Mouse (Mus musculus) embryonic facial prominence, embryonic 11.5 days (tissue): ENCODE results near the gene Trpt1. TPM values are rescaled to one million over a fixed set of nuclear protein-coding genes. Genes with fewer than 3 reads are reported as not detected.

Experiments
- ATAC-seq: fragments of 200-750 bp; cut with Nextera tagmentation; replicated peaks from 2 replicates; pipeline ENCODE4 v1.8.0; 2017; ENCODE audit warnings: low read depth; ENCODE audit not compliant: insufficient number of reproducible peaks, low FRiP score, low TSS enrichment
- DNase-seq: peaks from one replicate; pipeline ENCODE4 v3.0.0-alpha.2; 2015; ENCODE audit warnings: low spot score
- H3K27ac ChIP-seq: fragments of 300-500 bp; sonication (generic); replicated peaks from 2 replicates; pipeline ENCODE4 v1.5.1; 2014; ENCODE audit warnings: mild to moderate bottlenecking, low read depth, low read length, control low read depth
- H3K27me3 ChIP-seq: fragments of 300-500 bp; sonication (generic); 2 replicates; pipeline ENCODE4 v1.6.1; 2014; ENCODE audit warnings: mild to moderate bottlenecking, low read length, moderate library complexity, mixed read lengths; ENCODE audit not compliant: control insufficient read depth, insufficient read depth
- H3K36me3 ChIP-seq: fragments of 300-500 bp; sonication (generic); replicated peaks from 2 replicates; pipeline ENCODE4 v1.6.1; 2014; ENCODE audit warnings: low read depth, mild to moderate bottlenecking, low read length, moderate library complexity, mixed read lengths; ENCODE audit not compliant: control insufficient read depth, insufficient read depth
- H3K4me1 ChIP-seq: fragments of 300-500 bp; sonication (generic); 2 replicates; pipeline ENCODE4 v1.6.1; 2014; ENCODE audit warnings: low read length, mixed read lengths; ENCODE audit not compliant: control insufficient read depth, insufficient read depth
- H3K4me2 ChIP-seq: fragments of 300-500 bp; sonication (generic); 2 replicates; pipeline ENCODE4 v1.6.1; 2014; ENCODE audit warnings: low read depth, mild to moderate bottlenecking, control low read depth, low read length, moderate library complexity
- H3K4me3 ChIP-seq: fragments of 300-500 bp; sonication (generic); 2 replicates; pipeline ENCODE4 v1.5.1; 2014; ENCODE audit warnings: low read depth, low read length, control low read depth
- H3K9ac ChIP-seq: fragments of 300-500 bp; sonication (generic); replicated peaks from 2 replicates; pipeline ENCODE4 v1.6.1; 2014; ENCODE audit warnings: mild to moderate bottlenecking, control low read depth, low read length
- H3K9me3 ChIP-seq: fragments of 300-500 bp; sonication (generic); replicated peaks from 2 replicates; pipeline ENCODE4 v1.6.1; 2016; ENCODE audit warnings: mild to moderate bottlenecking, low read length, inconsistent platforms, mixed read lengths; ENCODE audit not compliant: control insufficient read depth
- WGBS: fragments of 180-500 bp; shearing (Covaris S2); extraction: QIAGEN DNeasy Blood & Tissue Kit; methylation state at CpG from one replicate; pipeline ENCODE4 v1.1.7; 2014; 5-methylcytosine and 5-hydroxymethylcytosine counted together
- polyA plus RNA-seq: library from polyadenylated mRNA; unstranded; fragments of >200 nt; fragmentation: Nextera tagmentation; extraction: Ambion mirVana; gene quantifications from 2 replicates; pipeline ENCODE4 v1.2.1, GENCODE M21; 2014

Gene Trpt1
- polyA plus RNA-seq, 1 experiment from 2014 or later: 8.0 TPM

- Histone ChIP-seq H3K27me3 (no peaks in the 10 kb centered on the region), H3K4me1 (no peaks in the 10 kb centered on the region; the same call in 1 of the 2 replicates), H3K9ac (no peak overlapping the region), H3K27ac (no peak overlapping the region), H3K9me3 (no peaks in the 10 kb centered on the region), H3K36me3 (no peaks in the 10 kb centered on the region), H3K4me3 (no peak overlapping the region), H3K4me2 (no peak overlapping the region; the same call in 1 of the 2 replicates)
- no peak for ATAC-seq
- DNase-seq: no peak
- WGBS: 84% methylated on average over 13 of the region's 13 CpGs
Observed at GRCm38 (mm10) chr19:6977759-6978638, 17.9 kb upstream of the Trpt1 start.

GRCm38 (mm10) chr19:6978639-6978974, 17.3 kb upstream of the Trpt1 start:
- Histone ChIP-seq H3K27ac (no peak overlapping the region), H3K9ac (peak overlapping the region; percentile 56; the same call in 1 of the 2 replicates), H3K36me3 (no peaks in the 10 kb centered on the region), H3K4me1 (no peaks in the 10 kb centered on the region; the same call in 1 of the 2 replicates), H3K27me3 (no peaks in the 10 kb centered on the region), H3K9me3 (no peaks in the 10 kb centered on the region), H3K4me2 (peak overlapping the region; percentile 82; the same call in 1 of the 2 replicates), H3K4me3 (peak overlapping the region; percentile 61)
- DNase-seq (no peak), ATAC-seq (no peak)
- WGBS: 44% methylated on average over 3 of the region's 3 CpGs

- Histone ChIP-seq H3K9ac (peak overlapping the region; percentile 56), H3K36me3 (no peaks in the 10 kb centered on the region), H3K27me3 (no peaks in the 10 kb centered on the region), H3K9me3 (no peaks in the 10 kb centered on the region), H3K4me2 (peak overlapping the region; percentile 82), H3K27ac (no peak overlapping the region), H3K4me1 (no peaks in the 10 kb centered on the region; the same call in 1 of the 2 replicates), H3K4me3 (peak overlapping the region; percentile 61)
- no peak for ATAC-seq
- DNase-seq: no peak
- 10% methylated on average over 11 of the region's 11 CpGs for WGBS
Observed at GRCm38 (mm10) chr19:6979001-6979479, 16.9 kb upstream of the Trpt1 start.

- DNase-seq (peak; percentile 99), ATAC-seq (peak; percentile 91)
- peak overlapping the region; percentile 82 for H3K4me2 ChIP-seq
- peak overlapping the region; percentile 61 for H3K4me3 ChIP-seq
- H3K9me3 ChIP-seq: no peaks in the 10 kb centered on the region
- no peaks in the 10 kb centered on the region for H3K27me3 ChIP-seq
- peak overlapping the region; percentile 80 for H3K9ac ChIP-seq
- peak overlapping the region; percentile 72 for H3K27ac ChIP-seq
- no peaks in the 10 kb centered on the region; the same call in 1 of the 2 replicates for H3K4me1 ChIP-seq
- WGBS: 1% methylated on average over 59 of the region's 59 CpGs
- no peaks in the 10 kb centered on the region for H3K36me3 ChIP-seq
Observed at GRCm38 (mm10) chr19:6979486-6980380, 16.2 kb upstream of the Trpt1 start.

DNA sequence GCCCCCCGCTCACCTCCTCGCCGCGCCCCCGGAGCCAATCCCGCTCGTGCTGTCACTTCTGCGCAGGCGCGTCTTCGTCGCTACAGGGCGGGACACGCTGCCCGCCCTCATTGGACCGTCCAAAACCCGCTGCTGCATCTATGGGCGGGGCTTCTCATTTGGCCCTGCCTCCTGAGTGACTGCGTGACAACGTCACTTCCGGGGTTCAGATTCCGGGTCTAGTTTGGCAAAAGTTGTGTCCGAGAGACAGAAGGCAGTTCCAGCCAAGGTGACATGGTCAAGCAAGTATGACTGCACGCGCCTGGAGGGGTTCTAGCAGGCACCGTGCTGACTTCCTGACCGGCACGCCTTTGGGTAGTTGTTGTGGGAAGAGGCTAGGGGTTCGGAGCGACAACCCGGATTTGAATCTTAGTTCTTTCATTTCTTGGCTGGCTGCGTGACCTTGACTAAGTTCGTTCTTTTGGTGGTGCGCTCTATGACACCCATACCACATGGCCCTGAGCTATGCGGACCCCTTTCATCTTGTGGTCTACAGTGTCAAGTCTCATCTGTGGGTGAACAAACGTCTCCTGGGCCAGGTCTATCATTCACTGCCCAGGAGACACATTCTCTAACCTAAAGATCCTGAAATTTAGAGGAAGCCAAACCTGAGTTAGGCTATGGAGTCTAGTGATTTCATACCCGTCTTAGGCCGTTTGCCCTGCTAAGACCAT, 15.4 kb upstream of the Trpt1 start, which contains the start of gene Fkbp2:
Fkbp2 (minus strand) TSS at position 121 of the 713 bp plus-strand sequence.
- 3% methylated on average over 38 of the region's 38 CpGs for WGBS
- H3K27ac ChIP-seq: peak within 1 kb of the TSS; percentile 72
- no peaks in the 10 kb centered on the region for H3K36me3 ChIP-seq
- no peaks in the 10 kb centered on the region; the same call in 1 of the 2 replicates for H3K4me1 ChIP-seq
- H3K27me3 ChIP-seq: no peaks in the 10 kb centered on the region
- DNase-seq (peak; percentile 99), ATAC-seq (peak; percentile 79)
- peak within 1 kb of the TSS; percentile 61 for H3K4me3 ChIP-seq
- no peaks in the 10 kb centered on the region for H3K9me3 ChIP-seq
- peak within 1 kb of the TSS; percentile 82 for H3K4me2 ChIP-seq
- H3K9ac ChIP-seq: peak within 1 kb of the TSS; percentile 80

DNA sequence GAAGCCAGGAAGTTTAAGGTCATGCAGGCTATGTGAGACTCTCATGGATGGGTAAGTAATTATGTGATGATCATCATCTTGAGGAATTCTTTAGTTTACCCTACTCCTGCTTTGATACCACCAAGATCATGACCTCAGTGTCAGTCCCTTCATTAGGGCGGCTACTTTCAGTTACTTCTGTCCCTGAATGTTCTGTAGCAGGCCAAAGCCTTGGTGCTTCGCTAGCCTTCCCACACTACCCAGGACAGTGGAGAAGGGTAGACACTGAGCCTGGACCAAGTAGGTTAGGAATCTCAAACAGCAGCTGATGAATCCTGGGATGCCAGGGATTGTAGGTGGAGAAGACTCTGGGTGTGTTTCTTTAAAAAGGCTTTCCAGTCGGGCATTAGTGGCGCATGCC, 14.5 kb upstream of the Trpt1 start:
- no peaks in the 10 kb centered on the region; the same call in 1 of the 2 replicates for H3K4me1 ChIP-seq
- no peak overlapping the region for H3K4me3 ChIP-seq
- no peak for DNase-seq
- H3K4me2 ChIP-seq: no peak overlapping the region
- ATAC-seq: no peak
- no peak overlapping the region for H3K27ac ChIP-seq
- WGBS: 91% methylated on average over 4 of the region's 4 CpGs
- H3K9me3 ChIP-seq: no peaks in the 10 kb centered on the region
- no peaks in the 10 kb centered on the region for H3K27me3 ChIP-seq
- H3K36me3 ChIP-seq: no peaks in the 10 kb centered on the region
- H3K9ac ChIP-seq: no peak overlapping the region

GRCm38 (mm10) chr19:6983621-6984020, 12.3 kb upstream of the Trpt1 start:
- no peak overlapping the region for H3K4me2 ChIP-seq
- H3K9ac ChIP-seq: no peak overlapping the region
- WGBS: 88% methylated on average over 5 of the region's 5 CpGs
- H3K27me3 ChIP-seq: no peaks in the 10 kb centered on the region
- DNase-seq: no peak
- no peak for ATAC-seq
- no peaks in the 10 kb centered on the region for H3K36me3 ChIP-seq
- no peak overlapping the region for H3K27ac ChIP-seq
- no peak overlapping the region for H3K4me3 ChIP-seq
- H3K9me3 ChIP-seq: no peaks in the 10 kb centered on the region
- H3K4me1 ChIP-seq: no peaks in the 10 kb centered on the region; the same call in 1 of the 2 replicates
